Mouse (Mus musculus): ENCODE results near the gene Sh2d7.

- no peak for TF ChIP-seq E2F4 (IDR thresholded peaks at IDR 0.05; ENCODE audit: borderline replicate concordance, low read depth, low read length)
- no peak for TF ChIP-seq POLR2AphosphoS5 (IDR thresholded peaks at IDR 0.05; ENCODE audit: borderline replicate concordance, low read depth, low read length)
- TF ChIP-seq CTCF (IDR thresholded peaks at IDR 0.05 in 2 of 3, conservative IDR thresholded peaks at IDR 0.05 in 1 of 3; ENCODE audit: control insufficient read depth in 1 of 3, insufficient read depth in 1 of 3, low read depth in 2 of 3, low read length in 3 of 3, poor library complexity in 1 of 3, severe bottlenecking in 1 of 3): no peak
- no peak for TF ChIP-seq POLR2A (IDR thresholded peaks at IDR 0.05; ENCODE audit: control insufficient read depth in 1 of 2, insufficient read depth in 1 of 2, low read depth in 1 of 2, low read length in 2 of 2, poor library complexity in 1 of 2)
- no peak for TF ChIP-seq GATA1 (IDR thresholded peaks at IDR 0.05; ENCODE audit: low read depth, low read length)
- peak; percentile 94 for TF ChIP-seq POLR2AphosphoS2 (IDR thresholded peaks at IDR 0.05; ENCODE audit: low read length)
- TF ChIP-seq MXI1 (IDR thresholded peaks at IDR 0.05; ENCODE audit: low read depth, low read length): no peak
- no peak for TF ChIP-seq TBP (IDR thresholded peaks at IDR 0.05; ENCODE audit: low read depth, low read length)
- TF ChIP-seq MAX (IDR thresholded peaks at IDR 0.05; ENCODE audit: low read length): no peak
- no peak for TF ChIP-seq RAD21 (IDR thresholded peaks at IDR 0.05; ENCODE audit: low read depth, low read length)
- TF ChIP-seq HCFC1 (IDR thresholded peaks at IDR 0.05; ENCODE audit: low read depth, low read length): no peak
Measured at GRCm38 (mm10) chr9:54490431-54490830, 48.4 kb upstream of the Sh2d7 start.

All from MEL (cell line).